Mouse (Mus musculus): ENCODE measurements around the gene Trib3. TPM values are rescaled to one million over a fixed set of nuclear protein-coding genes. Genes with fewer than 3 reads are reported as not detected.
"Not testable (repeated sequence)": the region's sequence is repeated elsewhere in the genome, so short reads cannot be mapped to it uniquely, and the experiment has no call there.

The Trib3 gene
- 1.7 and 3.0 TPM in 2 replicates for total RNA-seq (2017)

GRCm38 (mm10) chr2:152343329-152344213, at the start of gene Trib3:
Trib3 (minus strand) TSS chr2:152344032.
- ATAC-seq (replicated peaks in 1 of 2; ENCODE audit: insufficient read depth in 1 of 2, low FRiP score in 2 of 2, low TSS enrichment in 1 of 2, low read depth in 1 of 2, poor library complexity in 2 of 2, severe bottlenecking in 2 of 2): peak; percentile 81 to 90

GRCm38 (mm10) chr2:152393225-152394017, 49.6 kb upstream of the Trib3 start:
- no peak for ATAC-seq (replicated peaks in 1 of 2; ENCODE audit: insufficient read depth in 1 of 2, low FRiP score in 2 of 2, low TSS enrichment in 1 of 2, low read depth in 1 of 2, poor library complexity in 2 of 2, severe bottlenecking in 2 of 2)

- ATAC-seq (replicated peaks in 1 of 2; ENCODE audit: insufficient read depth in 1 of 2, low FRiP score in 2 of 2, low TSS enrichment in 1 of 2, low read depth in 1 of 2, poor library complexity in 2 of 2, severe bottlenecking in 2 of 2): peak; percentile 44 to 47; a peak in 3 of 4 replicates
These were observed 49.0 kb upstream of the Trib3 start for GRCm38 (mm10) chr2:152392786-152393185.

GRCm38 (mm10) chr2:152384191-152384590, 40.4 kb upstream of the Trib3 start:
- no peak for ATAC-seq (replicated peaks in 1 of 2; ENCODE audit: insufficient read depth in 1 of 2, low FRiP score in 2 of 2, low TSS enrichment in 1 of 2, low read depth in 1 of 2, poor library complexity in 2 of 2, severe bottlenecking in 2 of 2)

GRCm38 (mm10) chr2:152376345-152376741, 32.5 kb upstream of the Trib3 start, which contains the start of gene Nrsn2:
Nrsn2 (minus strand) TSS chr2:152376638.
- no peak for ATAC-seq (replicated peaks in 1 of 2; ENCODE audit: insufficient read depth in 1 of 2, low FRiP score in 2 of 2, low TSS enrichment in 1 of 2, low read depth in 1 of 2, poor library complexity in 2 of 2, severe bottlenecking in 2 of 2)

- ATAC-seq (replicated peaks in 1 of 2; ENCODE audit: insufficient read depth in 1 of 2, low FRiP score in 2 of 2, low TSS enrichment in 1 of 2, low read depth in 1 of 2, poor library complexity in 2 of 2, severe bottlenecking in 2 of 2): no peak
These were observed 32.0 kb upstream of the Trib3 start for GRCm38 (mm10) chr2:152375652-152376344.

GRCm38 (mm10) chr2:152373547-152373946, 29.7 kb upstream of the Trib3 start:
- peak in 1 of 2 experiments; percentile 38; a peak in 1 of 4 replicates for ATAC-seq (replicated peaks in 1 of 2; ENCODE audit: insufficient read depth in 1 of 2, low FRiP score in 2 of 2, low TSS enrichment in 1 of 2, low read depth in 1 of 2, poor library complexity in 2 of 2, severe bottlenecking in 2 of 2)

DNA sequence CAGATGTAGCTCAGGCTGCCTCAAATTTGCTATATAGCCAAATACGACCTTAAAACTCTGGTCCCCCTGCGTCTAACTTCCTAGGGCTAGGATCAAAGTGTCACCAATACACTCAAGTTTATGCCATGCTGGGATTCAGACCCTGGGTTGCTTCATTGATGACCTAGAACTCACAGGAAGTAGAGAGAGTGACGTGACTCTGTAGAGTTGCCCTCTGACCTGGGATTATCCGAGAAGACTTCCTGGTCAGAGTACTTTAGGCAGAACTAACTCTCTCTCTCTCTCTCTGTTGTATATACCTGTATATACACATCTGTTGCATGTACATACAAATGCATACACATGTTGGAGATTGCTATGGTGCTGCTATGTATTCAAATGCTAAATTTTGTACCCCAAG, 28.8 kb upstream of the Trib3 start:
- ATAC-seq (replicated peaks in 1 of 2; ENCODE audit: insufficient read depth in 1 of 2, low FRiP score in 2 of 2, low TSS enrichment in 1 of 2, low read depth in 1 of 2, poor library complexity in 2 of 2, severe bottlenecking in 2 of 2): no peak

DNA sequence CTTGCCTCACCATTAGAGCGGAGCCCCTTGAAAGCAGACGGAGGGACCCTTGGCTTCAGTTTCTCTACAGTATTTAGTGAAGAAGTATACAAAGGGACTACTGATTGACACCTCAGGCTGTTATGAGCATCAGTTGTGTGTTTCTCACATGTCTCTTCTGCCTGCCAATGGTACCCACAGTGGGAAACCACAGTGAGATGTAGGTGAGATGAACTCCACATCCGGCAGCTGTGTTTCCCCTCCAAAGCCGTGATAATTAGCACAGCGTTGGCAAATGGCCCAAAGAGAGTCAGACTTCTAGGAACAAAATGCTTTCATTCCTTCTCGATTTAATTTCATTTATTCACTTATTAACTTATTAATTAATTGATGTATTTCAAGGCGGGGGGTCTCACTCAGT, 28.3 kb upstream of the Trib3 start:
- ATAC-seq (replicated peaks in 1 of 2; ENCODE audit: insufficient read depth in 1 of 2, low FRiP score in 2 of 2, low TSS enrichment in 1 of 2, low read depth in 1 of 2, poor library complexity in 2 of 2, severe bottlenecking in 2 of 2): peak; percentile 54 to 62

DNA sequence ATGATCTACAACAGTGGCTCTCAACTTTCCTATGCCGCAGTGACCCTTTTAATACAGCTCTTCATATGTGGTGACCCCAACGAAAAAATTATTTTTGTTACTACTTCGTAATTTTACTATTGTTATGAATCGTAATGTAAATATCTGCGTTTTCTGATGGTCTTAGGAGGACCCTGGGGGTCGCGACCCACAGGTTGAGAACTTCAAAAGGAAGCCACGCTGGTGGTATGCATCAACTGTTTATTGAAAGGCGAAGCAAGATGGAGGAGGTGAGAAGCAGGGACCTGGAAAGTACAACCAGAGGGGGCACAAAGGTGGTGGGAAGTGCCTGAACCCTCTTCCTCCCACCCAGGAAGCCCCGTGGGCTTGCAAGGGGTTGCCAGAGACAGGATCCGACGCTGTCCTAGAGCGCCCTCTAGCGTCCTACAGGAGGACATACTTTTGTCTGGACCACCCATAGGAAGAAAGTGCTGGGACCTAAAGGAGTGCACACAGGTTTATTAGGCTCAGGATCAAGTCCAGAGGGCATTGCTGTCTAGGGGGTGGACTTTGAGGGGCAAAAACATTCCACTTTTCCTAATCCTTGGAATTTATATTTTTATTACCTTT, 24.8 kb upstream of the Trib3 start:
- ATAC-seq (replicated peaks in 1 of 2; ENCODE audit: insufficient read depth in 1 of 2, low FRiP score in 2 of 2, low TSS enrichment in 1 of 2, low read depth in 1 of 2, poor library complexity in 2 of 2, severe bottlenecking in 2 of 2): peak; percentile 60 to 65; a peak in 3 of 4 replicates

DNA sequence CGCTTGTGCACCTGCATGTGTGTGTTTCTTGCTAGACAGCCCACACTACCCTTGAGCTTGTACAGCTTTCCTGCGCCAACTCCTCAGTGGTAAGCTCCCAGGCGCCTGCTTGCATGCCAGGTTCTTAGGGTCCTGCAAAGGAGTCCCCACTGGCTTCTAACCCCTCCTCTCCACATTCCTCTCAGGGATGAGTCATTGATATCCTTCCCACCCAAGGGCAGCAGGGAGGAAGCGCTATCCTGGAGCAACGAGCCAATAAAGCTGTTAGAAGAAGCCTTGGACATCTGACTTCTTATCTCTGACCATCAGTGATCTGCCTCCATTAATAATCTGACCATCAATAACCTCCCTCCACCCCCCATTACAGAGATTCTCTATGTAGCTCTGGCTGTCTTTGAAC, 24.1 kb upstream of the Trib3 start:
- ATAC-seq (replicated peaks in 1 of 2; ENCODE audit: insufficient read depth in 1 of 2, low FRiP score in 2 of 2, low TSS enrichment in 1 of 2, low read depth in 1 of 2, poor library complexity in 2 of 2, severe bottlenecking in 2 of 2): no peak

- ATAC-seq (replicated peaks in 1 of 2; ENCODE audit: insufficient read depth in 1 of 2, low FRiP score in 2 of 2, low TSS enrichment in 1 of 2, low read depth in 1 of 2, poor library complexity in 2 of 2, severe bottlenecking in 2 of 2): peak; percentile 68 to 78
These were observed 19.7 kb upstream of the Trib3 start for GRCm38 (mm10) chr2:152363245-152364147.

- no peak for ATAC-seq (replicated peaks in 1 of 2; ENCODE audit: insufficient read depth in 1 of 2, low FRiP score in 2 of 2, low TSS enrichment in 1 of 2, low read depth in 1 of 2, poor library complexity in 2 of 2, severe bottlenecking in 2 of 2)
These were observed 17.4 kb upstream of the Trib3 start for GRCm38 (mm10) chr2:152361193-152361592.

DNA sequence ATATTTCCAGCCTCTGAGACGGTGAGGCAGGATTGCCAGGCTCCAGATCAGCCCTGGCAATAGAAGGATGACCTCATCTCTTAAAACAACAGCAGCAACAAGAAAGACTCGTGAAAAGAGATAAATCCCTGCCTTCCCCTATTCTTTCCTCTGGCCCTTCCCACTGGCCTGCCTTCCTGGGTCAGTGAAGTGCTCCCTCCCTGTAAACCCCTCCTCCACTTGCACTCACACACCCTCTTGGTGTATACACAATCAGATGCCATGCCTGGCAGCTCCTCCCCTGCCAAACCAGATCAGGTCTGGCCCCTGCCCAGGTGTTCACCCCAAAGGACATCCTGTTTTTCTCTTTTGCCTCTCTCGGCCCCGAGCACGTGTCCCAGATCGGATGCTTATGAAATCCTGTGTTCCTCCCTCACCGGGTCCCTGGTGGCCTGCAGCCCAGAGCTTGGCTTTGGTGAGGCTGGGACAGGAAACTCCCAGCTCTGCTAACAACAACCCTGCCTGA, 16.5 kb upstream of the Trib3 start:
- peak; percentile 84 to 87 for ATAC-seq (replicated peaks in 1 of 2; ENCODE audit: insufficient read depth in 1 of 2, low FRiP score in 2 of 2, low TSS enrichment in 1 of 2, low read depth in 1 of 2, poor library complexity in 2 of 2, severe bottlenecking in 2 of 2)

DNA sequence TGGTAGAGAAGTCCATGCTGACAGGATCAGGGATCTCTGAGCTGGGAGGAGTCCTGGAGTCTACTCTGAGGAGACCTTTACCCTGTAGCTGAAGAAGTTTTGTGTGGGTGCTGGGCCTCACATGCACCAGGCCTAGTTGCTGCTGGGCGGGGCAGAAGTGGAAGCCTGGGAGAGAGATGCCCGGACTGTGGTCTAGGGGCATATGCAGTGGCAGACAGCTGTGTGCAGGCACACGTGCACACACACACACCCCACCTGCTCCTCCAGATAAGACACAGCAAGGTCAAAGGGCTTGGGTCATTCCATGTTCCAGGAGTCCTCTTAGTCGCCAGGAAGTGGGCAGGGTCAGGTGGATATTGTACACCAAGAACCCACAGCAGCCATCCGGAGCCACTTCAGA, 15.8 kb upstream of the Trib3 start:
- ATAC-seq (replicated peaks in 1 of 2; ENCODE audit: insufficient read depth in 1 of 2, low FRiP score in 2 of 2, low TSS enrichment in 1 of 2, low read depth in 1 of 2, poor library complexity in 2 of 2, severe bottlenecking in 2 of 2): peak; percentile 1 to 30; a peak in 1 of 4 replicates

DNA sequence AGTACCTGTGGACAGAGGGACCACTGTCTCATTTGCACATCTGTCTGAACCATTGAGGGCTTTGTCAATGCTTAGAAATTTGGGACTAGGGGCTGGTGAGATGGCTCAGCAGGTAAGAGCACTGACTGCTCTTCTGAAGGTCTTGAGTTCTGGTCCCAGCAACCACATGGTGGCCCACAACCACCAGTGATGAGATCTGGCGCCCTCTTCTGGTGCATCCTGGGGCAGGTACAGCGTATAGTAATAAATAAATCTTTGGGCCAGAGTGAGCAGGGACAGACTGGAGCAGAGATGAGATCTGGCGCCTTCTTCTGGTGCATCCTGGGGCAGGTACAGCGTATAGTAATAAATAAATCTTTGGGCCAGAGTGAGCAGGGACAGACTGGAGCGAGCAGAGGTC, 15.1 kb upstream of the Trib3 start:
- ATAC-seq (replicated peaks in 1 of 2; ENCODE audit: insufficient read depth in 1 of 2, low FRiP score in 2 of 2, low TSS enrichment in 1 of 2, low read depth in 1 of 2, poor library complexity in 2 of 2, severe bottlenecking in 2 of 2): not testable (repeated sequence)
